Mouse (Mus musculus) cerebellum, postnatal 10 days (tissue): ENCODE measurements around the gene Wnk3.

Source experiments
- DNase-seq, 2 experiments: peaks; one replicate each; pipeline ENCODE4 v3.0.0; 2021; ENCODE audit warnings: mixed read lengths in 2 of 2

The Wnk3 gene

GRCm38 (mm10) chrX:151197778-151198177 is at the start of gene Wnk3:
Wnk3 (plus strand) TSS chrX:151198078.
- DNase-seq = no peak

GRCm38 (mm10) chrX:151158414-151158813 is 39.5 kb upstream of the Wnk3 start:
- DNase-seq = no peak

GRCm38 (mm10) chrX:151168438-151169131 is 29.3 kb upstream of the Wnk3 start:
- peak; percentile 84 to 86 for DNase-seq

- DNase-seq = peak; percentile 88 to 94
Observed at GRCm38 (mm10) chrX:151169261-151169961, 28.5 kb upstream of the Wnk3 start.

- peak; percentile 3 to 9 for DNase-seq
Observed at GRCm38 (mm10) chrX:151173134-151173533, 24.7 kb upstream of the Wnk3 start.

GRCm38 (mm10) chrX:151298329-151298728 is 100.5 kb downstream of the Wnk3 start:
- DNase-seq = peak; percentile 7 to 9

- DNase-seq = peak; percentile 2 to 3
Observed at GRCm38 (mm10) chrX:151313732-151314131, 115.9 kb downstream of the Wnk3 start.

GRCm38 (mm10) chrX:151333615-151334014 is 135.7 kb downstream of the Wnk3 start:
- no peak for DNase-seq

- DNase-seq = peak; percentile 22 to 36
Observed at GRCm38 (mm10) chrX:151337804-151338203, 139.9 kb downstream of the Wnk3 start.

- peak; percentile 95 to 97 for DNase-seq
Observed at GRCm38 (mm10) chrX:151343761-151344500, 146.1 kb downstream of the Wnk3 start, which contains the start of gene Fam120c. Fam120c (plus strand) TSS chrX:151344175.

GRCm38 (mm10) chrX:151344501-151344984 is 146.7 kb downstream of the Wnk3 start:
- DNase-seq = peak; percentile 70 to 71

GRCm38 (mm10) chrX:151345333-151346125 is 147.7 kb downstream of the Wnk3 start:
- peak; percentile 49 to 68 for DNase-seq

GRCm38 (mm10) chrX:151347278-151347677 is 149.4 kb downstream of the Wnk3 start:
- DNase-seq = no peak

GRCm38 (mm10) chrX:151349322-151349721 is 151.4 kb downstream of the Wnk3 start:
- no peak for DNase-seq
